Mouse (Mus musculus) olfactory bulb, adult 2 months (tissue): Measurements from ENCODE around the gene Bag2.

Experiments used
- CTCF ChIP-seq: fragments of 200-500 bp; IDR thresholded peaks from 2 replicates; pipeline ENCODE4 v1.5.1; 2012; ENCODE audit warnings: low read depth, mild to moderate bottlenecking, low read length, moderate library complexity; ENCODE audit not compliant: insufficient read depth
- POLR2A ChIP-seq: fragments of 200-500 bp; IDR thresholded peaks from 2 replicates; pipeline ENCODE4 v1.6.1; 2012; ENCODE audit warnings: mild to moderate bottlenecking, low read depth, low read length, moderate library complexity; ENCODE audit not compliant: insufficient read depth

- TF ChIP-seq CTCF (no peak), POLR2A (peak; percentile 91)
Measured at GRCm38 (mm10) chr1:33719733-33720225, 37.8 kb downstream of the Bag2 start, which contains the start of gene Rab23.
